Mouse (Mus musculus): ENCODE results near the gene Nhsl2. TPM values are rescaled to one million over a fixed set of nuclear protein-coding genes. Genes with fewer than 3 reads are reported as not detected.
"Not testable (repeated sequence)": the region's sequence is repeated elsewhere in the genome, so short reads cannot be mapped to it uniquely, and the experiment has no call there.

Nhsl2 gene
- total RNA-seq, 1 experiment from 2014 or later = 2.6 TPM

GRCm38 (mm10) chrX:102085798-102086443, 236.7 kb downstream of the Nhsl2 start:
- no peak for ATAC-seq (replicated peaks in 1 of 2; ENCODE audit: insufficient read depth in 1 of 2, low FRiP score in 2 of 2, low TSS enrichment in 1 of 2, low read depth in 1 of 2, poor library complexity in 2 of 2, severe bottlenecking in 2 of 2)

- no peak for ATAC-seq (replicated peaks in 1 of 2; ENCODE audit: insufficient read depth in 1 of 2, low FRiP score in 2 of 2, low TSS enrichment in 1 of 2, low read depth in 1 of 2, poor library complexity in 2 of 2, severe bottlenecking in 2 of 2)
Measured at GRCm38 (mm10) chrX:102090605-102091004, 241.4 kb downstream of the Nhsl2 start.

GRCm38 (mm10) chrX:102094381-102094904, 245.3 kb downstream of the Nhsl2 start:
- ATAC-seq (replicated peaks in 1 of 2; ENCODE audit: insufficient read depth in 1 of 2, low FRiP score in 2 of 2, low TSS enrichment in 1 of 2, low read depth in 1 of 2, poor library complexity in 2 of 2, severe bottlenecking in 2 of 2) = peak; percentile 37 to 81; a peak in 1 of 4 replicates

- no peak for ATAC-seq (replicated peaks in 1 of 2; ENCODE audit: insufficient read depth in 1 of 2, low FRiP score in 2 of 2, low TSS enrichment in 1 of 2, low read depth in 1 of 2, poor library complexity in 2 of 2, severe bottlenecking in 2 of 2)
Measured at GRCm38 (mm10) chrX:102101886-102102285, 252.7 kb downstream of the Nhsl2 start.

GRCm38 (mm10) chrX:102103830-102104229, 254.6 kb downstream of the Nhsl2 start:
- ATAC-seq (replicated peaks in 1 of 2; ENCODE audit: insufficient read depth in 1 of 2, low FRiP score in 2 of 2, low TSS enrichment in 1 of 2, low read depth in 1 of 2, poor library complexity in 2 of 2, severe bottlenecking in 2 of 2) = not testable (repeated sequence)

- ATAC-seq (replicated peaks in 1 of 2; ENCODE audit: insufficient read depth in 1 of 2, low FRiP score in 2 of 2, low TSS enrichment in 1 of 2, low read depth in 1 of 2, poor library complexity in 2 of 2, severe bottlenecking in 2 of 2) = not testable (repeated sequence)
Measured at GRCm38 (mm10) chrX:102109349-102109748, 260.2 kb downstream of the Nhsl2 start.

- ATAC-seq (replicated peaks in 1 of 2; ENCODE audit: insufficient read depth in 1 of 2, low FRiP score in 2 of 2, low TSS enrichment in 1 of 2, low read depth in 1 of 2, poor library complexity in 2 of 2, severe bottlenecking in 2 of 2) = no peak
Measured at GRCm38 (mm10) chrX:102115676-102116075, 266.5 kb downstream of the Nhsl2 start.

- ATAC-seq (replicated peaks in 1 of 2; ENCODE audit: insufficient read depth in 1 of 2, low FRiP score in 2 of 2, low TSS enrichment in 1 of 2, low read depth in 1 of 2, poor library complexity in 2 of 2, severe bottlenecking in 2 of 2) = peak; percentile 99
Measured at GRCm38 (mm10) chrX:102119042-102119864, 270.1 kb downstream of the Nhsl2 start, which contains the start of gene Pin4. TSS of gene Pin4 (plus strand) at chrX:102119447.

- no peak for ATAC-seq (replicated peaks in 1 of 2; ENCODE audit: insufficient read depth in 1 of 2, low FRiP score in 2 of 2, low TSS enrichment in 1 of 2, low read depth in 1 of 2, poor library complexity in 2 of 2, severe bottlenecking in 2 of 2)
Measured at GRCm38 (mm10) chrX:102121321-102121720, 272.1 kb downstream of the Nhsl2 start.

- ATAC-seq (replicated peaks in 1 of 2; ENCODE audit: insufficient read depth in 1 of 2, low FRiP score in 2 of 2, low TSS enrichment in 1 of 2, low read depth in 1 of 2, poor library complexity in 2 of 2, severe bottlenecking in 2 of 2) = no peak
Measured at GRCm38 (mm10) chrX:102141157-102141556, 292.0 kb downstream of the Nhsl2 start.

Other genes with a start within 250 kb of the Nhsl2 start
- 114 and 173 TPM in 2 replicates for gene Ogt, start 209.3 kb upstream of the Nhsl2 start, total RNA-seq (2017)
- gene Cxcr3, start 115.1 kb upstream of the Nhsl2 start, total RNA-seq (2017) = 2.4 and 3.0 TPM in 2 replicates
- 1.2 TPM in 1 of 2 replicates, not detected in the other for gene Gm4779, start 55.0 kb upstream of the Nhsl2 start, total RNA-seq (2017)
- 0.50 TPM in 1 of 2 replicates, not detected in the other for gene 8030474K03Rik, start 54.7 kb upstream of the Nhsl2 start, total RNA-seq (2017)
- gene Rtl5, start 221.9 kb downstream of the Nhsl2 start, total RNA-seq (2017) = 9.9 and 20.5 TPM in 2 replicates

All from hematopoietic stem cell, adult 5-6 weeks (primary cell).